Mouse (Mus musculus) CH12.LX (cell line): ENCODE data around the gene Ly6g6c. TPM values are rescaled to one million over a fixed set of nuclear protein-coding genes. Genes with fewer than 3 reads are reported as not detected.

ENCODE experiments used
- DNase-seq: peaks from one replicate; pipeline ENCODE4 v3.0.0-alpha.2; 2013; ENCODE audit errors: extremely low read depth
- H3K27ac ChIP-seq: 2 replicates; pipeline ENCODE4 v1.5.1; 2012; ENCODE audit warnings: low read depth, mild to moderate bottlenecking, control low read depth, moderate library complexity; ENCODE audit not compliant: insufficient read depth
- H3K27me3 ChIP-seq: replicated peaks from 2 replicates; pipeline ENCODE3; 2012; ENCODE audit warnings: inconsistent platforms
- H3K36me3 ChIP-seq, 2 experiments: replicated peaks in 1 of 2; 2 replicates each; pipeline versions ENCODE3 to v1.6.1; 2012; ENCODE audit warnings: inconsistent platforms in 1 of 2, low read length in 1 of 2, mild to moderate bottlenecking in 1 of 2, mixed read lengths in 1 of 2, moderate library complexity in 1 of 2; ENCODE audit not compliant: control insufficient read depth in 1 of 2, insufficient read depth in 1 of 2
- H3K4me1 ChIP-seq, 2 experiments: 2 replicates each; pipeline ENCODE4 v1.6.1; 2012; ENCODE audit warnings: inconsistent platforms in 1 of 2, moderate library complexity in 1 of 2; ENCODE audit not compliant: insufficient read depth in 2 of 2, control insufficient read depth in 1 of 2
- H3K4me2 ChIP-seq: 2 replicates; pipeline ENCODE4 v1.6.1; 2012; ENCODE audit warnings: low read depth, mild to moderate bottlenecking, control low read depth; ENCODE audit not compliant: poor library complexity, insufficient read depth, severe bottlenecking
- H3K4me3 ChIP-seq, 3 experiments: fragments of 150-350 bp in 1 of 3; sonication (generic) in 1 of 3; replicated peaks in 1 of 3; 2 replicates each; pipeline versions ENCODE3 to v1.5.1; 2011 to 2012; ENCODE audit warnings: low read depth in 2 of 3, low read length in 2 of 3, mild to moderate bottlenecking in 2 of 3, moderate library complexity in 2 of 3, control low read depth in 1 of 3, improper control_type of control experiment in 1 of 3, inconsistent platforms in 1 of 3, mixed read lengths in 1 of 3; ENCODE audit not compliant: poor library complexity in 1 of 3
- H3K79me2 ChIP-seq: replicated peaks from 2 replicates; pipeline ENCODE4 v1.6.1; 2012; ENCODE audit warnings: mild to moderate bottlenecking, moderate library complexity; ENCODE audit not compliant: control insufficient read depth, poor library complexity, insufficient read depth, severe bottlenecking; ENCODE audit errors: extremely low read depth
- H3K9ac ChIP-seq: 2 replicates; pipeline ENCODE4 v1.6.1; 2012; ENCODE audit warnings: low read depth, mild to moderate bottlenecking, control low read depth, moderate library complexity; ENCODE audit not compliant: insufficient read depth
- H3K9me3 ChIP-seq: replicated peaks from 2 replicates; pipeline ENCODE3; 2012; ENCODE audit warnings: low read length, inconsistent platforms, mixed read lengths
- CTCF ChIP-seq, 2 experiments: IDR thresholded peaks in 1 of 2; conservative IDR thresholded peaks in 1 of 2; 2 replicates each; pipeline ENCODE4 v1.5.1; 2011 to 2012; ENCODE audit warnings: low read depth in 2 of 2, low read length in 2 of 2, improper control_type of control experiment in 1 of 2, inconsistent platforms in 1 of 2, mild to moderate bottlenecking in 1 of 2, moderate library complexity in 1 of 2
- ELF1 ChIP-seq: IDR thresholded peaks from 2 replicates; pipeline ENCODE4 v1.6.1; 2014; ENCODE audit warnings: low read depth, mild to moderate bottlenecking, inconsistent platforms, low read length, improper control_type of control experiment
- ETS1 ChIP-seq: conservative IDR thresholded peaks from 2 replicates; pipeline ENCODE4 v1.6.1; 2012; ENCODE audit warnings: low read depth, mild to moderate bottlenecking, inconsistent platforms, low read length, improper control_type of control experiment, moderate library complexity
- HCFC1 ChIP-seq: IDR thresholded peaks from 2 replicates; pipeline ENCODE4 v1.6.1; 2012; ENCODE audit warnings: low read depth, mild to moderate bottlenecking, inconsistent platforms, low read length, improper control_type of control experiment
- IRF4 ChIP-seq: IDR thresholded peaks from 2 replicates; pipeline ENCODE4 v1.6.1; 2014; ENCODE audit warnings: low read depth, mild to moderate bottlenecking, inconsistent platforms, low read length, improper control_type of control experiment
- JUND ChIP-seq: conservative IDR thresholded peaks from 2 replicates; pipeline ENCODE4 v1.6.1; 2011; ENCODE audit warnings: low read depth, low read length, improper control_type of control experiment
- KAT2A ChIP-seq: IDR thresholded peaks from 2 replicates; pipeline ENCODE4 v1.6.1; 2012; ENCODE audit warnings: low read length, improper control_type of control experiment, inconsistent platforms; ENCODE audit not compliant: insufficient replicate concordance
- MAFK ChIP-seq: IDR thresholded peaks from 2 replicates; pipeline ENCODE4 v1.6.1; 2011; ENCODE audit warnings: low read length, improper control_type of control experiment; ENCODE audit not compliant: insufficient replicate concordance
- NELFE ChIP-seq: IDR thresholded peaks from 2 replicates; pipeline ENCODE4 v1.6.1; 2011; ENCODE audit warnings: low read depth, low read length, improper control_type of control experiment
- POLR2A ChIP-seq: IDR thresholded peaks from 2 replicates; pipeline ENCODE4 v1.6.1; 2011; ENCODE audit warnings: low read depth, mild to moderate bottlenecking, improper control_type of control experiment, low read length
- POLR2AphosphoS2 ChIP-seq: IDR thresholded peaks from 2 replicates; pipeline ENCODE4 v1.6.1; 2011; ENCODE audit warnings: low read depth, low read length, improper control_type of control experiment
- RAD21 ChIP-seq: IDR thresholded peaks from 2 replicates; pipeline ENCODE4 v1.6.1; 2011; ENCODE audit warnings: low read depth, mild to moderate bottlenecking, low read length, improper control_type of control experiment, moderate library complexity
- RCOR1 ChIP-seq: conservative IDR thresholded peaks from 2 replicates; pipeline ENCODE4 v1.6.1; 2012; ENCODE audit warnings: low read depth, mild to moderate bottlenecking, inconsistent platforms, low read length, improper control_type of control experiment
- SMC3 ChIP-seq: IDR thresholded peaks from 2 replicates; pipeline ENCODE4 v1.6.1; 2011; ENCODE audit warnings: low read depth, low read length, improper control_type of control experiment
- TCF12 ChIP-seq: IDR thresholded peaks from 2 replicates; pipeline ENCODE4 v1.6.1; 2014; ENCODE audit warnings: low read depth, mild to moderate bottlenecking, inconsistent platforms, low read length, improper control_type of control experiment
- USF1 ChIP-seq: IDR thresholded peaks from 2 replicates; pipeline ENCODE4 v1.6.1; 2014; ENCODE audit warnings: low read depth, mild to moderate bottlenecking, inconsistent platforms, low read length, improper control_type of control experiment
- dilution Hi-C: fragments of 300-500 bp; cut with MboI; formaldehyde crosslinking; loops from 2 replicates; pipeline ENCODE4 v1.14.3; 2020; ENCODE audit warnings: low sequenced_read_pairs; ENCODE audit not compliant: extremely low pct_unique_long_range_greater_than_20kb, extremely low pct_ligation_motif_present
- in situ Hi-C: fragments of 300-500 bp; cut with MboI; formaldehyde crosslinking; loops from 3 replicates; pipeline ENCODE4 v1.14.3; 2019; ENCODE audit warnings: low sequenced_read_pairs, low pct_ligation_motif_present, low pct_unique_long_range_greater_than_20kb, mixed read lengths
- polyA plus RNA-seq: library from polyadenylated mRNA; unstranded; fragments of >175 nt; gene quantifications from 2 replicates; pipeline ENCODE4 v1.2.1, GENCODE M21; 2012; ENCODE audit warnings: low read depth; ENCODE audit not compliant: insufficient read length
- total RNA-seq, 2 experiments: library from RNA; depleted of rRNA; stranded (reverse); fragments of 300-350 nt in 1 of 2; fragments of >200 nt in 1 of 2; gene quantifications; 2 replicates each; pipeline ENCODE4 v1.2.3; 2012 to 2014

The Ly6g6c gene
- total and polyA plus RNA-seq, 3 experiments = 0.30 TPM; not detected in 2

DNA sequence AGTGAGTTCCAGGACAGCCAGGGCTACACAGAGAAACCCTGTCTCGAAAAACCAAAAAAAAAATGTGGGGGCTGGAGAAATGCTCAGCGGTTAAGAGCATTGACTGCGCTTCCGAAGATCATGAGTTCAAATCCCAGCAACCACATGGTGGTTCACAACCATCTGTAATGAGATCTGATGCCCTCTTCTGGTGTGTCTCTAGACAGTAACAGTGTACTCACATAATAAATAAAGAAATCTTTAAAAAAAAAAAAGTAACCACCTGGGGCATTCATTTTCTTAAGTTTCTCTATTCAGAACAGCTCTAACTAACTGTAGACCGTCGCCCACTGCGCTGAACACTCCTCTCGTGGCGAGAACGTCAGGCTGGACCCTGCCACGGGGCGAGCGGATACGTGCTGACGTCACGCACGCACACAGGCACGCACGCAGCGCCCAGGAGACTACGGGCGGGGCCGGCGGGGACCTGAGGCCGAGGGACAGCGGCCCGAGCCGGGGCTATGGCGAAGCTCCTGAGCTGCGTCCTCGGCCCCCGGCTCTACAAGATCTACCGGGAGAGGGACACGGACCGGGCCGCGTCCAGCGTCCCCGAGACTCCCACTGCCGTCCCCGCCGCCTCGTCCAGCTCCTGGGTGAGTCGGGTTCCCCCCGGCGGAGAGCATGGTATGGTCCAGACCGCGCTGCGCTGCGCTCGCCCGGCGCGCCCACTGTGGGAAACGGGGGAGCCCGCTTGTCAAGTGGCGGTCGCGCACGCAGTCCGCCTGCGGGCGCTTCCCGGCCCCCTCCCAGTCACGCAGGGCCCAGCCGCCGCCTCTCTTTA lies 23.8 kb downstream of the Ly6g6c start, which contains the start of gene Abhd16a (continued):
- TF ChIP-seq JUND (no peak), MAFK (no peak), RAD21 (no peak), RCOR1 (no peak), CTCF (conservative IDR thresholded peaks at IDR 0.05 in 1 of 2, IDR thresholded peaks at IDR 0.05 in 1 of 2; ENCODE audit: low read depth in 2 of 2, low read length in 2 of 2) (peak in 1 of 2 experiments; percentile 36; a peak in 2 of 4 replicates), ETS1 (no peak), USF1 (no peak), ELF1 (peak; percentile 8; the same call in 1 of the 2 replicates), NELFE (peak; percentile 75)

DNA sequence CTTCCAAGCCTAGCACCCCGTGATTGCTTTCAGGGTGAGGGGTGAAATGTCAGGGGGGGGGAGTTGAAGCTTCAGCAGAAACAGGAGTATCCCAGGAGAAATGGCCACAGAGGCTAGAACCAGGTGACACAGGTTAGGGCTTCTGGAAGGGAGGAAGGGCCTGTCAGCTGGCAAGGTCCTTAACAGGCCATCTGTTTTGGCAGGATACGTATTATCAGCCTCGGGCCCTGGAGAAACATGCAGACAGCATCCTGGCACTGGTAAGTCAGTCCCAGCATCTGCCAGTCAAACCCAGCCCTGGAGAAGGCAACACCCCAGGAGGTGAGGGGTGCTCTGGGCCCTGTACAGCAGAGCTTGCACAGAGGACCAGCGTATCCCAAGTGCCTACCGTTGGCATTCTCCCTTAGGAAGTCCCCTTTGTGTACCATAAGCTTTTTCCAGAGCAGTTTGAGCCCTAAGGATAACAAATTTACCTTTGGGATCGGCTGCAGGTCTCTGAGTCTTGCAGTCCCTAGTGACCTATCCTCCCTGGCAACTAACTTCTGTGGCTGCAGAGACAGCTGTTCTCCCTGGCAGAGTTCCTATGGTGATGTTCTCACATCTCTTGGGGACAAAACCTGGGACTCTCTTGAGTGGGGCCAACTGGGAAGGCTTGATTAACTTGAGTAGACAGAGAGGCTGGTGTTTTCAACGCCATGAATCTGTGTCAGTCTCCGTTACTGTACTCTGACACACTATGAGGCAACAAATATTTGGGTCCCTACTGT lies 25.2 kb downstream of the Ly6g6c start:
- Histone ChIP-seq H3K79me2 (no peaks in the 10 kb centered on the region; the same call in 1 of the 2 replicates), H3K4me1 (peaks cover 3 to 20% of the 10 kb centered on the region in 2 experiments), H3K4me2 (peak overlapping the region; percentile 87)
- dilution Hi-C loops = no loop called here
- in situ Hi-C loops = no loop called here
- TF ChIP-seq MAFK = no peak
- TF ChIP-seq POLR2AphosphoS2 = no peak
- TF ChIP-seq KAT2A = no peak
- TF ChIP-seq TCF12 = no peak
- TF ChIP-seq IRF4 = no peak
- no peak for TF ChIP-seq HCFC1
- TF ChIP-seq SMC3 = no peak
- no peak for TF ChIP-seq POLR2A
- TF ChIP-seq, all 38 proteins: peak for 0
- no peak for DNase-seq
- peaks cover 17% of the 10 kb centered on the region for H3K27me3 ChIP-seq
- H3K9ac ChIP-seq = peak overlapping the region; percentile 87
- peaks cover 19 to 44% of the 10 kb centered on the region in 2 experiments for H3K36me3 ChIP-seq
- no peak overlapping the region for H3K27ac ChIP-seq
- no peak overlapping the region for H3K4me3 ChIP-seq
- H3K9me3 ChIP-seq = no peaks in the 10 kb centered on the region
